Mouse (Mus musculus) MEL (cell line): ENCODE measurements around the gene Fnbp1.

ENCODE experiments used
- BHLHE40 ChIP-seq: IDR thresholded peaks from 2 replicates; pipeline ENCODE4 v1.6.1; 2012; ENCODE audit warnings: low read depth, mild to moderate bottlenecking, inconsistent platforms, low read length, improper control_type of control experiment, borderline replicate concordance
- CHD1 ChIP-seq: IDR thresholded peaks from 2 replicates; pipeline ENCODE4 v1.6.1; 2012; ENCODE audit warnings: low read depth, mild to moderate bottlenecking, inconsistent platforms, low read length, improper control_type of control experiment
- CTCF ChIP-seq, 3 experiments: IDR thresholded peaks in 2 of 3; conservative IDR thresholded peaks in 1 of 3; 2 replicates each; pipeline ENCODE4 v1.5.1; 2011 to 2012; ENCODE audit warnings: low read length in 3 of 3, low read depth in 2 of 3, mild to moderate bottlenecking in 2 of 3, improper control_type of control experiment in 1 of 3, inconsistent platforms in 1 of 3, mixed read lengths in 1 of 3, moderate library complexity in 1 of 3; ENCODE audit not compliant: control insufficient read depth in 1 of 3, insufficient read depth in 1 of 3, poor library complexity in 1 of 3, severe bottlenecking in 1 of 3
- E2F4 ChIP-seq: IDR thresholded peaks from 2 replicates; pipeline ENCODE4 v1.6.1; 2011; ENCODE audit warnings: low read depth, low read length, improper control_type of control experiment, borderline replicate concordance
- EP300 ChIP-seq, 2 experiments: IDR thresholded peaks; 2 replicates each; pipeline ENCODE4 v1.6.1; 2011; ENCODE audit warnings: improper control_type of control experiment in 2 of 2, low read length in 2 of 2, low read depth in 1 of 2, mild to moderate bottlenecking in 1 of 2
- GATA1 ChIP-seq: IDR thresholded peaks from 2 replicates; pipeline ENCODE4 v1.6.1; 2011; ENCODE audit warnings: low read depth, low read length, improper control_type of control experiment
- JUND ChIP-seq: IDR thresholded peaks from 2 replicates; pipeline ENCODE4 v1.6.1; 2011; ENCODE audit warnings: low read depth, mild to moderate bottlenecking, improper control_type of control experiment, low read length
- MEF2A ChIP-seq: IDR thresholded peaks from 2 replicates; pipeline ENCODE4 v1.6.1; 2014; ENCODE audit warnings: low read depth, mild to moderate bottlenecking, inconsistent platforms, low read length, improper control_type of control experiment; ENCODE audit not compliant: poor library complexity, insufficient replicate concordance, severe bottlenecking; ENCODE audit errors: extremely low read depth
- MYB ChIP-seq: IDR thresholded peaks from 2 replicates; pipeline ENCODE4 v1.6.1; 2011; ENCODE audit warnings: mild to moderate bottlenecking, low read depth, low read length, improper control_type of control experiment
- POLR2A ChIP-seq, 2 experiments: IDR thresholded peaks; 2 replicates each; pipeline ENCODE4 v1.6.1; 2011 to 2012; ENCODE audit warnings: low read length in 2 of 2, mild to moderate bottlenecking in 2 of 2, control low read depth in 1 of 2, improper control_type of control experiment in 1 of 2, low read depth in 1 of 2, moderate library complexity in 1 of 2; ENCODE audit not compliant: control insufficient read depth in 1 of 2, insufficient read depth in 1 of 2, poor library complexity in 1 of 2
- SIN3A ChIP-seq: IDR thresholded peaks from 2 replicates; pipeline ENCODE4 v1.6.1; 2012; ENCODE audit warnings: low read length, improper control_type of control experiment, inconsistent platforms
- ZMIZ1 ChIP-seq: IDR thresholded peaks from 2 replicates; pipeline ENCODE4 v1.6.1; 2012; ENCODE audit warnings: low read depth, mild to moderate bottlenecking, inconsistent platforms, low read length, improper control_type of control experiment, moderate library complexity
- ZNF384 ChIP-seq: IDR thresholded peaks from 2 replicates; pipeline ENCODE4 v1.6.1; 2012; ENCODE audit warnings: low read depth, mild to moderate bottlenecking, inconsistent platforms, low read length, improper control_type of control experiment

DNA sequence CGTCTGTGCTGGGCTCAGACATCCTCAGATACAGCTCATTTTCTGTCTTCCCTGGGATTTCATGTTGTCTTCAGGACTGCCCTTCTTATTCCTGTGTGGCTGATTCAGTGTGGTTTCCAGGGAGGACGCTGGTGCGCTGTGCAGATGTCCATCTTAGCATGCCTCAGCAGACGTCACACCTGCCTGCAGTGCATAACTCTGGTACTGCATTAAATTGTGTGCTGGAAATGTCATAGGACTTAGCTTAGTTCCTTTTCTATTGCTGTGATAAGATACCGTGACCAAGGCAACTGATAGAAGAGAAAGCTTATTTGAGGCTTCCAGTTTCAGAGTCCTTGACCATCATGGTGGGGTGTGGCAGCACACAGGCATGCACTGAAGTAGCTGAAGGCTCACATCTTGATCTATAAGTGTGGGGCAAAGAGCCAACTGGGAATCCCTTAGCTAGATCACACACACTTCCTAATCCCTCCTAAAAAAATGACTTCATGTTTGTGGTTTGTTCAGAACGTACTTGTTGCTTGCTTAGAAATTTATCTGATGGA, 41.0 kb upstream of the Fnbp1 start:
- TF ChIP-seq CTCF (IDR thresholded peaks at IDR 0.05 in 2 of 3, conservative IDR thresholded peaks at IDR 0.05 in 1 of 3; ENCODE audit: control insufficient read depth in 1 of 3, insufficient read depth in 1 of 3, low read depth in 2 of 3, low read length in 3 of 3, poor library complexity in 1 of 3, severe bottlenecking in 1 of 3): no peak
- no peak for TF ChIP-seq POLR2A (IDR thresholded peaks at IDR 0.05; ENCODE audit: control insufficient read depth in 1 of 2, insufficient read depth in 1 of 2, low read depth in 1 of 2, low read length in 2 of 2, poor library complexity in 1 of 2)
- no peak for TF ChIP-seq E2F4
- TF ChIP-seq BHLHE40: no peak
- peak in 1 of 2 experiments; percentile 23; a peak in 2 of 4 replicates for TF ChIP-seq EP300 (IDR thresholded peaks at IDR 0.05; ENCODE audit: low read depth in 1 of 2, low read length in 2 of 2)
- no peak for TF ChIP-seq MYB
- no peak for TF ChIP-seq JUND
- TF ChIP-seq SIN3A: no peak
- peak; percentile 69 for TF ChIP-seq GATA1
- no peak for TF ChIP-seq CHD1
- TF ChIP-seq MEF2A: no peak
- no peak for TF ChIP-seq ZMIZ1
- no peak for TF ChIP-seq ZNF384
